Mouse (Mus musculus) ovary, postnatal 36 days (tissue): ENCODE results near the gene Glp2r.

Source experiments
- DNase-seq: peaks from one replicate; pipeline ENCODE4 v3.0.0; 2022; ENCODE audit warnings: low spot score, mixed read lengths

Glp2r gene

GRCm38 (mm10) chr11:67727095-67727494, 43.9 kb downstream of the Glp2r start:
- DNase-seq: no peak

DNA sequence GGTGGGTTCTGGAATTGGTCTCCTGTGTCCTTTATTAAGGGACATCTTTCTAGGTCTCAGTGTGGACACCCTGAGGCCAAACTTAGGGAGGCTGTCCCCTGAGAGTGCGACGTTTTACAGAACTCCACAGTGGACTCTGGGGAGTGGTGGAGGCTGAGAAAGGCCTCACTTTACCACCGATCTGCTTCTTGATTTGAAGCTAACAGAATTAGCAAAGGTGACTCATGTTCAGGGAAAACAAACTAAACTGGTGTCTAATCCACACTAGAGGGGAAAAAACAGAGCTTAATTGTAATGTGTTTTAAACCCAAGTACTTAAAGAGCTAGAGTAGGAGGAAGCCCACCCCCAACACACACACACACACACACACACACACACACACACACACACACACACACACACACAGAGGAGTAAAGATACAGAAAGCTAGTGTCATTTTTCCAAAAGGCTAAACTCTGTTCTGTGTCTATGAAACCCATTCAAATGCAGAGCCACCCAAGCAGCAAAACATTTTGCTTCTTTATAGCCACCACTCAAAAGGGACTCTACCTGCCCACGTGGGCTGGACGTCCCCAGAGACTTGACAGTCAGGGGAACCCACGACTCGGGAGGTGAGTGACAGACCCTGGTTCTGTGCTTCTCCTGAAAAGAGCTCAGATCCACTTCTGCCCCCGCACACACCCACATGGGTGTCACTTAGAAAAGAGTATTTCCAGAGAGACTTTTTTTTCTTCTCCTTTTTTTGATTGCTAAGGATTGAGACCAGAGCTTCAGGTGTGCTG, 47.5 kb downstream of the Glp2r start:
- no peak for DNase-seq

DNA sequence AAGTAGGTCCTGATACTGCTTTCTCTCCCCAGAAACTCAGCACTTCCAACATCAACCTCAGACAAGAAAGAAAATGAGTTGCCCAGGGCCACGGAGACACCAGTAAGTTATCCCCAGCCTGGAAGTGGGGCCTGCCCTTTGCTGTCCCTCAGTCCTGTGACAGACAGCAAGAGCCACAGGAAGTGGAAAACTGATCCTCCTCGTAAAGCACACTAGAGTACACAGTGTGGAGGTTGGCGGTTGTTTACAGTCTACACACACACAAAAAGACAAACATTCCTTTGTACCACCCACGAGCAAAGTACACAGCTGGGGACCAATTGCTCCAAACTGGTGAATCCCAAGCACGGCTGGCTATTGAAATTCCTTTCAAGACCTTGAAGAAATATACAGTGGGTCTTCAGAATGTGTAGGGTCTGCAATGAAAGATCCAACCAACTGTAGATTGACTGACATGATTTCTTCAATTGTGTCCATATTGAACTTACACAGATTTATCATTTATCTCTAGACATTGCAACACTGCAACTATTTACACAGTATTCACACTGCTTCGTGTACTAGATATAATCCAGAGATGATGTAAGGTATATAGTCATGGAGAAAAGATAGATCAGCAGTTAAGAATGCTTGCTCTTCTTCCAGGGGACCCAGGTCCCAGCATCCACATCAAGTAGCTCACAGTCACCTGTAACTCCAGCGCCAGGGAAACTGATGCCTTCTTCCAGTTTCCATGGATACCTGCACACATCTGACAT, 48.4 kb downstream of the Glp2r start:
- DNase-seq: no peak

DNA sequence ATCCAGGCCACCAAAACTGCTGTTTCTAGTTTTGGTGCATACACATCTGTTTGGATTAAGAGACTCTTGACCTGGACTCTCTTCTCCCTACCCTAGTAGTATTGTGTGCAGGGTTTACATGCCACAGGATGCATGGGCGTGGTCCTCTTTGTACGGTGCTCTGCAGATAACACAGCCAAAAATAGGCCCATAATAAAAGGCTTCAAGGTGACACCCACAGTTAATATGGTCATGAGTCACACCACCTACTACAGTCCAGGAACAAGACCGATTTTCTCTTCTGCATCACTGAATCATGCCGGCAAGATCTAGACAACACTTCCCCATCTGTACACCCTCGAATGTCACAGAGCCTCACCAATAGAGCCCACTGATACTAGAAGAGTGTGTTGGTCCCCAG, 49.5 kb downstream of the Glp2r start:
- DNase-seq: no peak

DNA sequence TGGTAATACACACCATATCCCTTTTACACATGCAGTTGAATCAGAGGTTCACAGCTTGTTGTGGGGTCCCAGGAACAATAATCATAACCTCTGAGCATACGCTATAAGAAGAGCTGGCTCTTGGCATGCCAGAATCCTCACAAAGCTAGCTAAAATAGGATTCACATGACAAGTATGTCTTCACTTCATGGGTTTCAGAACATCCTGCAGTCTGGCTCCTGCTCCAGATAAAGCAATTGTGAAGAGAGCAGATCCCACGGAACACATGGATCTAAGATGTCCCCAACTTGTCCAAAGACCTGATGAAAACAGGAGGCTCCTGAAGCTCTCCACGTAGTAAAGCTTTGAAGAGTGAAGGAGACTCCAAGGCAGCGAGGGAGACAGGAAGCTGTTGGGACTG, 55.6 kb downstream of the Glp2r start:
- no peak for DNase-seq

GRCm38 (mm10) chr11:67712976-67713375, 58.0 kb downstream of the Glp2r start:
- DNase-seq: no peak

DNA sequence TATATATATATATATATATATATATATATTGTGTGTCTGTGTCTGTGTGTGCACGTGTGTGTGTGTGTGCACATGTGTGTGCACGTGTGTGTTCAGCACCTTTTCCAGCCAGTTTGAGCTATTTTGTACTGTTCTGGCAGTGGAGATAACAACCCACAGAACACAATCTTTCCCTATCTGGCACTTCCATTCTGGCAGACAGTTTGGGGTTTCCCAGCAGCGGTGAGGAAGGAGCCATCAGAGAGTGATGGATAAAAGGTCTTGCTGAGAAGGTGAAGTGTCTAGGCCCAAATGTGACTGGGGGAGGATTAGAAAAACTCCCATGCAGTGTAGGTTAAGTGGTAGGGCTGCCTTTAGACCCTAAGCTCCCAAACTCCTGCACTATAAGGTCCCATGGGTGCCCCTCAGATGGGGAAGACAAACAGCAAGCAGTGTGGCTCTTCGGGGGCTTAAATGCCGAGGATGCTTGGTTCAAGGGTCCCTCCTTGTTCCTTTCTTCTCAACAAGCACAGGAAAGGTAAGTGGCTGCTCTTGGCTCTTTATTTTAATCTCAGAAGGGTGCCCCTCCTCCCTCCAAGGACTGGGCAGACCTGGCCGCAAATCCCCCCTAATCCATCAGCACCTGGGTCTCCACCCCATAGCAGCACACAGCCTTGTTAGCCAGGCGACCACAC, 76.1 kb downstream of the Glp2r start, which contains the start of gene Rcvrn:
TSS of gene Rcvrn (plus strand) at position 624 of the 674 bp plus-strand sequence.
- DNase-seq: no peak

GRCm38 (mm10) chr11:67686109-67686508, 84.8 kb downstream of the Glp2r start:
- DNase-seq: no peak

DNA sequence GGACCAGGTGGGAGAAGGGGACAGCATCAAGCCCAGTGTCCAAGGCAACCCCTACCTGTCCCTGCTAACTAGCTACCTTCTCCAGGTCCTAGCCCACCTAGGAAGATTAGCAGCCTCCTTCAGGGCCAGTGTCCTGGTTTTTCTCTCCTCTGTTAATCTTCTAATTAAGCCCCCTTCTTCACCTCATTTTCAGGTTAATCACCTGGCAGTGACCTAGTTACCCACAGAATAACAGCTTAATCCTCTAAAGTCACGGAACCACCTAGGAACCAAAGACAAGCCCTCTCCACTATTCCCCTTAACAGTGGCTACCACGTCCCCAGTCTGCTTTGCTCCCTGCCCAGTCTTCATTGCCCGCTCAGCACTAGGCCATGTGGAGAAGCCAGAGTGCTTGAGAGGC, 89.1 kb downstream of the Glp2r start:
- DNase-seq: no peak

DNA sequence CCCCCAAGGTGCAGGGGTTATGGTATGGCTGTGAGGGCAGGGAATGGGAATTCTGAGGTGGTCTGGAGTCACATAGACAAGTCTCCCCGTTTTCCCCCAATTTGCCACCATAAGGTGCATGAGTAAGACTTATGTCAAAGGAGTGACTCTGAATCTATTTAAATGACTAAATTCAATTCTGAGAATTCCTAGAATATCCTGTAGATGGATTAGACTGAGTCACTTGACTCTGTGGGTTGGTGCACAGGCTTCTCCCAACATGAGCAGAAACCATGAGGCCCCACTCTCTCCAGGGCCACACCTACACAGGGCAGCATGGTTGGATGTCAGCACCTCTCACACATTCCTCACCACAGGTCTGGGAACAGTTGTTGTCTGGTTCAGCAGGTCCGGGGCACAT, 91.0 kb downstream of the Glp2r start:
- DNase-seq: no peak

- DNase-seq: no peak
Measured at GRCm38 (mm10) chr11:67679300-67679699, 91.7 kb downstream of the Glp2r start.

GRCm38 (mm10) chr11:67675562-67676540, 95.1 kb downstream of the Glp2r start:
- no peak for DNase-seq

- DNase-seq: no peak
Measured at GRCm38 (mm10) chr11:67672140-67672539, 98.8 kb downstream of the Glp2r start.

- DNase-seq: no peak
Measured at GRCm38 (mm10) chr11:67670031-67670430, 100.9 kb downstream of the Glp2r start.

DNA sequence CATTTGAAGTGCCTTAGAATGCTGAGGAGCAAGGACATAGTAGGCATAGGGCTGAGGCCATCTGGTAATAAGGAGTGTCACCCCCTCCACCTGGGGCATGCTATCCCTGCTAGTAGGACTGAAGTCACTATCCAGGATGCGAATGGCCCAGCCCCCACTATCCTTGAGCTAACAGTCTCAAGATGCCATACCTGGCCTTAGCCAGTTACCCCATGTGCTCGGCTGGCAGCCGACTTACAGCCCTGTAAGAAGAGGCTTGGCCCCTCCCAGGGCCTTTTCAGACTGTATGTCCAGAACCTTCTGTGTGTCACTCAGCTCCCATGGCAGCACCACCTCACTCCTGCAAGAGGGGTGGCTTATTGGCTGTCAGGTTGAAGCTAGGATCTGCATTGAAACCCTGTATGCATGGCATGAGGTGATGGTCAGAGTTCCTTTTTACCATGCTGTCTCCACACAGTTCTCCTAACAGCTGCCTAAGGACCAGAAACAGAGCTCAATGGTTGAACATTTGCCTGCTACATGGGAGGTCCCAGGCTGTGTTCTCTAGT, 102.4 kb downstream of the Glp2r start:
- DNase-seq: no peak

DNA sequence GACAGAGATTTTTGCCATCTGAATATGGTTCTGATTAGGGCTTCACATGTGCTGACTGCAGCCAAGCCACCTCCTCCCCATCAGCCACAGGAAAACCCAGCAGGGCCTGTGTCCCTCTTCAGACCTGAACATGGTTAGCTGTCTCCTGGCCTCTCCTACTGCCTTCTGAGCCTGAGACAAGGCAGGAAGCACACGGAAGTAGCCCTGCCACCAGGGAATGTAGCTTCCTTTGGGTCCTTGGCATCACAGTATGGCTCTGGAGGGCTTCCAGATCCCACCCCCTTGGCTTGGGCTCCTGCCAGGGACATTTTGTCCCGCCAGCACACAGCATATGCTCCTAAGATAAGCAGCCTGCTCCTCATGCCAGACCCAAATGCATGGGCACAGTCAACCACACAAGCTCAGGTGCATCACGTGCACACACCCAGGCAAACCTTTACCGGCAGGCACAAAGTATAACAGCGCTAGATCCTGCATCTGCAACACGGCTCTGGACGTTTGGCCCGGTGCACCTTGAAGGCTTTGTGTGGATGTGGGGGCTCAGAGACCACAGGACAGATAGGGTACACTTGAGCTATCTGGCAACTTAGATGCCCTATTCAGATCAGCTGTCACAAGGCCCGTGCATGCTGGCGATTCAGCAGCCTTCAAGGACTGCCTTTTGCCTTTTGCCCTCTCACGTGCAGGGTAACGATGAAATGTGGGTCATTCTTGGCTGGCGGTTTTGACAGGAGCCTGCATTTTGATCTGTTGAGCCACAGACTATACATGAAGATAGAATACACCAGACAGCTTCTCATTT, 103.2 kb downstream of the Glp2r start:
- DNase-seq: peak; percentile 72

GRCm38 (mm10) chr11:67666129-67666528, 104.8 kb downstream of the Glp2r start:
- DNase-seq: no peak

- DNase-seq: no peak
Measured at GRCm38 (mm10) chr11:67664918-67665317, 106.0 kb downstream of the Glp2r start.

GRCm38 (mm10) chr11:67664261-67664660, 106.7 kb downstream of the Glp2r start:
- DNase-seq: no peak

DNA sequence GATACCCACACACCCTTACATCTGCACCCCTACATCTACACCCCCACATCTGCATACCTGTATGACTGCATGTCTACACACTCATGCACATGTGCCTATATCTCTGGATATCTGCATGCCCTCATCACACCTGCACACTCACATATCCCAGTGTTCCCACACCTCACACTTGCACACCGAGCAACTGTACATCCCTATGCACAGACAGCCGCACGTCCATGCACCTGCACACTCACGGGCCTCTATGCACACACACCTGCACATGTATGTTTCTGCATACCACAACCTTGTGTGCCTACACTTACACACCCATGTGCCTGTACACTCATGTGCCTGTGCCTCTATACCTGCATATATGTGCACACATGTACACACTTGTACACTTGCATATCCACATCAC, 107.5 kb downstream of the Glp2r start:
- no peak for DNase-seq
